Mouse (Mus musculus) fat pad, adult 2 months (tissue): Measurements from ENCODE around the gene Cdc42ep3.

Source experiments
- DNase-seq: peaks from one replicate; pipeline ENCODE4 v3.0.0-alpha.2; 2011; ENCODE audit warnings: low read depth, low spot score; ENCODE audit errors: extremely low read depth

Cdc42ep3 gene

GRCm38 (mm10) chr17:79345001-79345709 lies 9.7 kb downstream of the Cdc42ep3 start:
- DNase-seq: no peak

GRCm38 (mm10) chr17:79343334-79343946 lies 11.5 kb downstream of the Cdc42ep3 start:
- no peak for DNase-seq

GRCm38 (mm10) chr17:79342639-79343333 lies 12.1 kb downstream of the Cdc42ep3 start:
- no peak for DNase-seq

GRCm38 (mm10) chr17:79341946-79342470 lies 12.9 kb downstream of the Cdc42ep3 start:
- DNase-seq: no peak

- no peak for DNase-seq
Observed at GRCm38 (mm10) chr17:79337494-79337893, 17.4 kb downstream of the Cdc42ep3 start.

- DNase-seq: no peak
Observed at GRCm38 (mm10) chr17:79334701-79335100, 20.2 kb downstream of the Cdc42ep3 start.

GRCm38 (mm10) chr17:79333650-79334049 lies 21.2 kb downstream of the Cdc42ep3 start:
- DNase-seq: no peak

GRCm38 (mm10) chr17:79332864-79333263 lies 22.0 kb downstream of the Cdc42ep3 start:
- DNase-seq: no peak

GRCm38 (mm10) chr17:79330397-79330796 lies 24.5 kb downstream of the Cdc42ep3 start:
- no peak for DNase-seq

GRCm38 (mm10) chr17:79326868-79327376 lies 28.0 kb downstream of the Cdc42ep3 start:
- no peak for DNase-seq

GRCm38 (mm10) chr17:79317085-79317751 lies 37.7 kb downstream of the Cdc42ep3 start:
- DNase-seq: no peak

- no peak for DNase-seq
Observed at GRCm38 (mm10) chr17:79315415-79316094, 39.3 kb downstream of the Cdc42ep3 start.

- DNase-seq: no peak
Observed at GRCm38 (mm10) chr17:79310465-79310864, 44.4 kb downstream of the Cdc42ep3 start.

- DNase-seq: peak; percentile 97
Observed at GRCm38 (mm10) chr17:79309506-79309905, 45.4 kb downstream of the Cdc42ep3 start.

- no peak for DNase-seq
Observed at GRCm38 (mm10) chr17:79305644-79306043, 49.2 kb downstream of the Cdc42ep3 start.

GRCm38 (mm10) chr17:79303744-79304497 lies 51.0 kb downstream of the Cdc42ep3 start:
- DNase-seq: no peak

GRCm38 (mm10) chr17:79303238-79303637 lies 51.7 kb downstream of the Cdc42ep3 start:
- no peak for DNase-seq

- no peak for DNase-seq
Observed at GRCm38 (mm10) chr17:79299925-79300324, 55.0 kb downstream of the Cdc42ep3 start.

GRCm38 (mm10) chr17:79298968-79299367 lies 55.9 kb downstream of the Cdc42ep3 start:
- no peak for DNase-seq

GRCm38 (mm10) chr17:79295926-79296325 lies 59.0 kb downstream of the Cdc42ep3 start:
- DNase-seq: no peak
